Mouse (Mus musculus): ENCODE measurements around the gene Pkd2l1.

The Pkd2l1 gene

DNA sequence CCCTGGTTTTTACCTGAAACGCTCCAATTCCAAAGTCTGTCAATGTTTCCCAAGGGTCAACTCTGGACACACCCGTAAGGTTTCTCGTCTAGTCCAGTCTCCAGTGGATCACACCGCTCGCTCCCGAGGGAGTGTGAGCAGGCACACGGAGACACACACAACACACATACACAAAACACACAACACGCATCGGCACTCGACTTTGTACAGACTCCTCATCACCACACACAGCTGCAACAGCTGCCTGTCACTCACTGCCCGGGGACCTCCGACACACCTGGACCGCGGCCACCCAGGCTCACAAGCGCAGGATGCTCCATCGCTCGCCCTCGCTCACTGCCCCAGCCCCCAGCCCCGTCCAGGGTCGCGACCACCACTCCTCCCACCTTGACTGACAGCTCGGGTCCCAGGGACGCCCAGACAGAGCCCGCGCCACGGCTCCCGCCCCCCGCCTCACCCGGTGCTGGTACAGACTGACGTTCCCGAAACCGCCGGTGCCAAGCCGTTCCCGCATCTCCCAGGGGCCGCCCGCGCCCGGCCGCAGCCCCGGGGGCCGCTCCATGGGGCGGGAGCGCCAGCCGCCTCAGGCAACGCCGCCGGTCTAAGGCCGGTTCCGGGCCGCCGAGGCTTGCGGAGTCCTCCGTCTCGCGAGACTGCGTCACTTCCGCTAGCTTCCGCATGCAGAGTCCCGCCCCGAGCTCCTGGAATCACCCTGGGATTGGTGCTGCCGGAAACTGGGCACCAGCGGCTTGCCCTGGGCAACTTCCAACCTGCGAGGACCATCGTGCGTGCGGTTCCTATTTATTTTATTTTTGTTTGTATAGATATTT lies 85.2 kb downstream of the Pkd2l1 start, which contains the start of gene Chuk:
TSS of gene Chuk (minus strand) at position 650 of the 830 bp plus-strand sequence.
- in situ Hi-C loops (cut with MboI, MseI): no loop called here

- in situ Hi-C loops (cut with MboI, MseI): no loop called here
These were observed 87.8 kb downstream of the Pkd2l1 start for GRCm38 (mm10) chr19:44104393-44104792.

- in situ Hi-C loops (cut with MboI, MseI): no loop called here
These were observed 89.2 kb downstream of the Pkd2l1 start for GRCm38 (mm10) chr19:44103001-44103400.

- in situ Hi-C loops (cut with MboI, MseI): no loop called here
These were observed 91.4 kb downstream of the Pkd2l1 start for GRCm38 (mm10) chr19:44100840-44101239.

Measured in T-helper 1 cell (primary cell).